Mouse (Mus musculus) heart, postnatal 0 days (tissue): Measurements from ENCODE around the gene Gmppa. TPM values are rescaled to one million over a fixed set of nuclear protein-coding genes. Genes with fewer than 3 reads are reported as not detected.
A peak's percentile ranks its signal among the peaks of the same experiment; 100 is the strongest.

Source experiments
- ATAC-seq: fragments of 200-750 bp; cut with Nextera tagmentation; 2 replicates; pipeline ENCODE4 v1.8.0; 2017; ENCODE audit warnings: low read depth, moderate number of reproducible peaks, moderate library complexity; ENCODE audit not compliant: insufficient read depth
- DNase-seq: peaks from one replicate; pipeline ENCODE4 v3.0.0-alpha.2; 2016; ENCODE audit warnings: low spot score
- H3K27ac ChIP-seq: fragments of 300-500 bp; sonication (generic); 2 replicates; pipeline ENCODE4 v1.5.1; 2014; ENCODE audit warnings: low read depth, mild to moderate bottlenecking
- H3K27me3 ChIP-seq: fragments of 300-500 bp; sonication (generic); 2 replicates; pipeline ENCODE4 v1.6.1; 2014; ENCODE audit warnings: low read length, mixed read lengths; ENCODE audit not compliant: control insufficient read depth, insufficient read depth
- H3K36me3 ChIP-seq: fragments of 300-500 bp; sonication (generic); replicated peaks from 2 replicates; pipeline ENCODE4 v1.6.1; 2014; ENCODE audit warnings: low read length, mixed read lengths; ENCODE audit not compliant: control insufficient read depth, insufficient read depth
- H3K4me1 ChIP-seq: fragments of 300-500 bp; sonication (generic); 2 replicates; pipeline ENCODE4 v1.6.1; 2014; ENCODE audit warnings: antibody characterized with exemption; ENCODE audit not compliant: control insufficient read depth, insufficient read depth
- H3K4me2 ChIP-seq: fragments of 300-500 bp; sonication (generic); 2 replicates; pipeline ENCODE4 v1.6.1; 2014; ENCODE audit warnings: low read depth, mild to moderate bottlenecking, low read length, moderate library complexity
- H3K4me3 ChIP-seq: fragments of 300-500 bp; sonication (generic); 2 replicates; pipeline ENCODE4 v1.5.1; 2014; ENCODE audit warnings: low read depth, low read length
- H3K9ac ChIP-seq: fragments of 300-500 bp; sonication (generic); replicated peaks from 2 replicates; pipeline ENCODE4 v1.6.1; 2014; ENCODE audit warnings: low read depth, low read length, mixed read lengths
- H3K9me3 ChIP-seq: fragments of 300-500 bp; sonication (generic); replicated peaks from 2 replicates; pipeline ENCODE4 v1.6.1; 2016; ENCODE audit warnings: low read length; ENCODE audit not compliant: control insufficient read depth
- CTCF ChIP-seq: IDR thresholded peaks from 2 replicates; pipeline ENCODE4 v1.5.1; 2016; ENCODE audit warnings: antibody characterized with exemption, control low read depth, low read depth
- EP300 ChIP-seq: IDR thresholded peaks from 2 replicates; pipeline ENCODE4 v1.6.1; 2016; ENCODE audit warnings: antibody characterized with exemption, low read depth
- WGBS: fragments of 180-500 bp; shearing (Covaris S2); extraction: QIAGEN DNeasy Blood & Tissue Kit; methylation state at CpG from one replicate; pipeline ENCODE4 v1.1.7; 2014; 5-methylcytosine and 5-hydroxymethylcytosine counted together
- polyA plus RNA-seq: library from polyadenylated mRNA; unstranded; fragments of >200 nt; fragmentation: Nextera tagmentation; extraction: Ambion mirVana; gene quantifications from 2 replicates; pipeline ENCODE4 v1.2.1, GENCODE M21; 2015
- total RNA-seq: library from RNA; depleted of rRNA; stranded (reverse); fragments of >200 nt; gene quantifications from 2 replicates; pipeline ENCODE4 v1.2.3, GENCODE M21; 2014; ENCODE audit warnings: low replicate concordance; rRNA removed

Gene Gmppa
- total RNA-seq (74.7 and 85.2 TPM in 2 replicates), polyA plus RNA-seq (47.4 and 55.9 TPM in 2 replicates)

GRCm38 (mm10) chr1:75435475-75436328, at the start of gene Gmppa:
Gene Gmppa (plus strand): TSS chr1:75435930.
- H3K27me3 ChIP-seq = no peaks in the 10 kb centered on the region
- no peaks in the 10 kb centered on the region for H3K9me3 ChIP-seq
- WGBS = 6% methylated on average over 28 of the region's 28 CpGs
- H3K4me1 ChIP-seq = 0 out of 2 replicates have a peak, but pooled peaks cover 8% of the 10 kb centered on the region
- peak within 1 kb of the TSS; percentile 80 for H3K4me2 ChIP-seq
- no peak for TF ChIP-seq EP300
- no peak for TF ChIP-seq CTCF
- peak within 1 kb of the TSS; percentile 65 for H3K27ac ChIP-seq
- H3K36me3 ChIP-seq = peaks cover 13% of the 10 kb centered on the region
- peak within 1 kb of the TSS; percentile 69 for H3K9ac ChIP-seq
- peak; percentile 82 for ATAC-seq
- peak; percentile 90 for DNase-seq
- H3K4me3 ChIP-seq = peak within 1 kb of the TSS; percentile 66

GRCm38 (mm10) chr1:75386149-75386548, 49.6 kb upstream of the Gmppa start:
- no peak for DNase-seq
- ATAC-seq = no peak
- peaks cover 25% of the 10 kb centered on the region for H3K27me3 ChIP-seq
- no peaks in the 10 kb centered on the region for H3K9me3 ChIP-seq
- H3K36me3 ChIP-seq = peaks cover 29% of the 10 kb centered on the region
- TF ChIP-seq CTCF (no peak), EP300 (no peak)
- H3K4me1 ChIP-seq = peaks cover 37% of the 10 kb centered on the region
- no peak overlapping the region for H3K4me3 ChIP-seq
- no peak overlapping the region for H3K27ac ChIP-seq
- no peak overlapping the region for H3K4me2 ChIP-seq
- no peak overlapping the region for H3K9ac ChIP-seq
- 32% methylated on average over 4 of the region's 4 CpGs for WGBS

- no peak overlapping the region for H3K4me3 ChIP-seq
- peaks cover 29% of the 10 kb centered on the region for H3K36me3 ChIP-seq
- no peak overlapping the region for H3K4me2 ChIP-seq
- 23% methylated on average over 7 of the region's 7 CpGs for WGBS
- ATAC-seq (peak; percentile 37), DNase-seq (no peak)
- peak overlapping the region; percentile 37 for H3K27ac ChIP-seq
- TF ChIP-seq CTCF (no peak), EP300 (no peak)
- peaks cover 30% of the 10 kb centered on the region for H3K4me1 ChIP-seq
- H3K9me3 ChIP-seq = no peaks in the 10 kb centered on the region
- no peak overlapping the region; the same call in 1 of the 2 replicates for H3K9ac ChIP-seq
- peaks cover 25% of the 10 kb centered on the region for H3K27me3 ChIP-seq
These were observed 48.2 kb upstream of the Gmppa start for GRCm38 (mm10) chr1:75387469-75387928.

DNA sequence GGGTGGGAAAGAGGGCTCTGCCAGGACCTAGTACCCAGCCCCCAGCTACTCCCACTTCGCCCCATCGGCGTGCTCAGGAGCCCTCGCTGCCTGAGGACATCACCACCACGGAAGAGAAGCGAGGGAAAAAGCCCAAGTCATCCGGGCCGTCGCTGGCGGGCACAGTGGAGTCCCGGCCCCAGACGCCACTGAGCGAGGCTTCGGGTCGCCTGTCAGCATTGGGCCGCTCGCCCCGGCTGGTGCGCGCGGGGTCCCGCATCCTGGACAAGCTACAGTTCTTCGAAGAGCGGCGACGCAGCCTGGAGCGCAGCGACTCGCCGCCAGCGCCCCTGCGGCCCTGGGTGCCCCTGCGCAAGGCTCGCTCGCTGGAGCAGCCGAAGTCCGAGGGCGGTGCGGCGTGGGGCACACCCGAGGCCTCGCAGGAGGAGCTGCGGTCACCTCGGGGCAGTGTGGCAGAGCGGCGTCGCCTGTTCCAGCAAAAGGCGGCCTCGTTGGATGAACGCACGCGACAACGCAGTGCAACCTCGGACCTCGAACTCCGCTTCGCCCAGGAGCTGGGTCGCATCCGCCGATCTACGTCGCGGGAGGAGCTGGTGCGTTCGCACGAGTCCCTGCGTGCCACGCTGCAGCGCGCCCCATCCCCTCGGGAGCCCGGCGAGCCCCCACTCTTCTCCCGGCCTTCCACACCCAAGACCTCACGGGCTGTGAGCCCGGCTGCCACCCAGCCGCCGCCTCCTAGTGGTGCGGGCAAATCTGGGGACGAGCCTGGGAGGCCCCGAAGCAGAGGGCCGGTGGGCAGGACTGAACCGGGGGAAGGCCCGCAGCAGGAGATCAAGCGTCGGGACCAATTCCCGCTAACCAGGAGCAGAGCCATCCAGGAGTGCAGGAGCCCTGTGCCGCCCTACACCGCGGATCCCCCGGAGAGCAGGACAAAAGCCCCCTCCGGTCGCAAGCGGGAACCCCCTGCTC, 47.5 kb upstream of the Gmppa start:
- ATAC-seq (0 out of 2 replicates have a peak, but pooled peaks have one; percentile 7), DNase-seq (no peak)
- no peaks in the 10 kb centered on the region for H3K9me3 ChIP-seq
- peak overlapping the region; percentile 31; the same call in 1 of the 2 replicates for H3K27ac ChIP-seq
- peaks cover 29% of the 10 kb centered on the region for H3K36me3 ChIP-seq
- 31% methylated on average over 94 of the region's 94 CpGs for WGBS
- no peak overlapping the region for H3K4me3 ChIP-seq
- H3K4me1 ChIP-seq = peaks cover 26% of the 10 kb centered on the region
- peak overlapping the region; percentile 24 for H3K4me2 ChIP-seq
- peaks cover 25% of the 10 kb centered on the region for H3K27me3 ChIP-seq
- no peak for TF ChIP-seq EP300
- TF ChIP-seq CTCF = no peak
- peak overlapping the region; percentile 41; the same call in 1 of the 2 replicates for H3K9ac ChIP-seq
